Mouse (Mus musculus) intestine, embryonic 15.5 days (tissue): ENCODE data around the gene 4932415D10Rik. TPM values are rescaled to one million over a fixed set of nuclear protein-coding genes. Genes with fewer than 3 reads are reported as not detected.
A peak's percentile ranks its signal among the peaks of the same experiment; 100 is the strongest.

ENCODE experiments used
- ATAC-seq: fragments of 200-750 bp; cut with Nextera tagmentation; 2 replicates; pipeline ENCODE4 v1.8.0; 2017; ENCODE audit warnings: moderate TSS enrichment, moderate library complexity
- H3K27ac ChIP-seq: fragments of 300-500 bp; sonication (generic); 2 replicates; pipeline ENCODE4 v1.5.1; 2015; ENCODE audit warnings: mild to moderate bottlenecking, inconsistent platforms
- H3K27me3 ChIP-seq: fragments of 300-500 bp; sonication (generic); replicated peaks from 2 replicates; pipeline ENCODE4 v1.6.1; 2015; ENCODE audit warnings: inconsistent platforms
- H3K36me3 ChIP-seq: fragments of 300-500 bp; sonication (generic); 2 replicates; pipeline ENCODE4 v1.6.1; 2015; ENCODE audit warnings: inconsistent platforms
- H3K4me1 ChIP-seq: fragments of 300-500 bp; sonication (generic); replicated peaks from 2 replicates; pipeline ENCODE4 v1.6.1; 2015; ENCODE audit warnings: inconsistent platforms
- H3K4me2 ChIP-seq: fragments of 300-500 bp; sonication (generic); replicated peaks from 2 replicates; pipeline ENCODE4 v1.6.1; 2015; ENCODE audit warnings: mild to moderate bottlenecking, inconsistent platforms
- H3K4me3 ChIP-seq: fragments of 300-500 bp; sonication (generic); replicated peaks from 2 replicates; pipeline ENCODE4 v1.5.1; 2015; ENCODE audit warnings: inconsistent platforms
- H3K9ac ChIP-seq: fragments of 300-500 bp; sonication (generic); 2 replicates; pipeline ENCODE4 v1.6.1; 2015; ENCODE audit warnings: inconsistent platforms
- H3K9me3 ChIP-seq: fragments of 300-500 bp; sonication (generic); 2 replicates; pipeline ENCODE4 v1.6.1; 2016; ENCODE audit warnings: inconsistent platforms
- WGBS: fragments of 180-500 bp; shearing (Covaris S2); methylation state at CpG from one replicate; pipeline ENCODE4 v1.1.7; 2015; 5-methylcytosine and 5-hydroxymethylcytosine counted together
- polyA plus RNA-seq: library from polyadenylated mRNA; unstranded; fragments of >200 nt; fragmentation: Nextera tagmentation; extraction: Ambion mirVana; gene quantifications from 2 replicates; pipeline ENCODE4 v1.2.1, GENCODE M21; 2015

Gene 4932415D10Rik
- not detected in 2 replicates for polyA plus RNA-seq

- no peaks in the 10 kb centered on the region for H3K4me1 ChIP-seq
- H3K4me2 ChIP-seq = no peak within 1 kb of the TSS
- ATAC-seq = no peak
Measured at GRCm38 (mm10) chr10:82316482-82316881, at the start of gene 4932415D10Rik. 4932415D10Rik (minus strand) TSS chr10:82316582.

DNA sequence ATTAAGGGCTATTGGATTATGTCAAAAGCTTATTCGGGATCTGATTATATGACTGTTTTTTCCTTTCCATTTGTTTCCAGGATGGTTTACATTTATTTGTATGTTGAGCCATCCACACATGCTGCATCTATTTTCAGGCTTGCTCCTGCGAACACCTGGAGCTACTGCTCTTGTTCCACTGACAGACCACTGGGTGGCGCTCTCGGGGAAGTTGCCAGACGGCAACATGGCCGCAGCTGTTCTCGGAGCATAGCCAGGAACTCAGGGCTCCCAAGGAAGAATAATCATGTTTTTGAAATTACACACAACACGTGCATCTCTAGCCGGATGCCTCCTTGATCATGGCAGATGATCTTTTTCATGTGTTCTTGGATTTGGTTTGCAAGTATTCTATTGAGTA lies 45.5 kb upstream of the 4932415D10Rik start:
- WGBS = 88% methylated on average over 9 of the region's 9 CpGs
- Histone ChIP-seq H3K4me1 (no peaks in the 10 kb centered on the region), H3K9me3 (no peaks in the 10 kb centered on the region)

More at GRCm38 (mm10) chr10:82316482-82316881, at the start of gene 4932415D10Rik:
- Histone ChIP-seq H3K27ac (no peak within 1 kb of the TSS), H3K36me3 (no peaks in the 10 kb centered on the region), H3K9ac (no peak within 1 kb of the TSS), H3K4me3 (no peak within 1 kb of the TSS), H3K9me3 (no peaks in the 10 kb centered on the region), H3K27me3 (no peaks in the 10 kb centered on the region)
- WGBS = 94% methylated on average over 1 of the region's 1 CpGs

DNA sequence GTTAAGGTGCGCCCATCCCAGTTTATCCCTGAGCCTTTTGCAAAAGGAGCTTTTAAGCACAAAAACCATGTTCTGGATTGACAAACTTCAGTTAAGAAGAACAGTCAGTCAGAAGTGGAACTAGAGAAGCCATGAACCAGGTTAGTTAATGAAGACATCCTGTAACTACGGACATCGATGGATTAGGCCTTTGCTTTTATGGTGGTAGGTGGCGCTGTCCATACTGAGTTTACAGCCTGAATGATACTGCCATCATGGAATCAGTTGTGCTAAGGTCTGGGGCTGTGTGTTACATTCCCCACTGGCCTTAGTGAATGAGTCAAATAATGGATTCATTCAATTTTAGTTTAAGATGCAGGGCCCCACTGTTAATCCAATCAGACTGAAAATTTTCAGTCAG lies 39.0 kb upstream of the 4932415D10Rik start:
- no peaks in the 10 kb centered on the region for H3K9me3 ChIP-seq
- no peaks in the 10 kb centered on the region for H3K27me3 ChIP-seq
- no peak for ATAC-seq
- no peak overlapping the region for H3K4me2 ChIP-seq
- no peaks in the 10 kb centered on the region for H3K4me1 ChIP-seq
- H3K4me3 ChIP-seq = no peak overlapping the region
- 97% methylated on average over 4 of the region's 4 CpGs for WGBS
- H3K9ac ChIP-seq = no peak overlapping the region
- H3K36me3 ChIP-seq = no peaks in the 10 kb centered on the region
- no peak overlapping the region for H3K27ac ChIP-seq

More for the DNA sequence above, 45.5 kb upstream of the 4932415D10Rik start:
- no peak for ATAC-seq
- Histone ChIP-seq H3K4me3 (no peak overlapping the region), H3K9ac (no peak overlapping the region), H3K27me3 (no peaks in the 10 kb centered on the region), H3K4me2 (no peak overlapping the region), H3K36me3 (peaks cover 6% of the 10 kb centered on the region), H3K27ac (no peak overlapping the region)

DNA sequence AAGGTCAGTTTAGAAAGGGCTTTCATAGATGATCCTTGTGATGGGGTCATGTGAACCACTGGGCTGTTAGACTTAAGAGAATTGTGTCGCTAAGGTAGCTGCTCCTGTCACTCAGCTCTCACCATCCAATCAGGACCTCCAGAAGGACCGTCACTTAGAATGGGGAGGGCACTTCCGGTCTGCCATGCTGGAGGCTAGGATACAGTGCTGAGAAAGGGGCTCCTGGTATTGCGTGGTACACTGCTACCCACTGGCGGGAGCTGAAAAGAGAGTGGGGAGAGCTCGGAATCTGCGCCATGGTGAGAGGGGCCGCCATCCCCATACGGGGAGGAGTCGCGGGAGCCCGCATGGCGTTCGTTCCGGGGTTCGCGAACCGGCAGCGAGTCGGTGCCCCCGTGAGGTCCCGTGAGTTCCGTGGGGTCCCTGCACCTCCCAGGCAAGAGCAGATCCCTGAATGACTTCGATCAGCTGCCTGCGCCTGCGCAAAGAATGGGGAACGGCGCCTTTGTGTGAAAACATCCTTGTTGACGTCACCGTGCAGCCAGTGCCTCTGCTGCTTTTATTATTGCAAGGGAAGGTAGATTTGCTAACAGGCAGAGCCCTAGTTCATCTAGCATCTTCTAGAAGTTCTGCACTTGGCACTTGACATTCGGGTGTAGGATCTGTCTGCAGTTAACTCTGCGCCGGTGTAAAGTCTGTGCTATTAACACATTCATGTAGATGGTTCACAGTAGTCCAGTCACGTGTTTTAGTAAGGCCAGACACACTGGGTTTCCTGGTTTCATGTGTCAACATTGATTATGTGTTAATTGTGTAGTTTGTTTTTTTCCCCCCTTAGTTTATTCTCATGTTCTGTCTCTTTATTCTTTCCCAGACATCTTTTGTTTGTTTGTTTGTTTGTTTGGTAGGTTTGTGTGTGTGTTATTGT lies 38.0 kb upstream of the 4932415D10Rik start, which contains the start of gene Gm4924:
Gm4924 (plus strand) TSS at position 173 of the 928 bp plus-strand sequence.
- Histone ChIP-seq H3K36me3 (no peaks in the 10 kb centered on the region), H3K27ac (peak within 1 kb of the TSS; percentile 89), H3K4me2 (peak within 1 kb of the TSS; percentile 57), H3K9me3 (no peaks in the 10 kb centered on the region), H3K27me3 (no peaks in the 10 kb centered on the region), H3K9ac (peak within 1 kb of the TSS; percentile 77), H3K4me1 (no peaks in the 10 kb centered on the region), H3K4me3 (peak within 1 kb of the TSS; percentile 72)
- WGBS = 4% methylated on average over 34 of the region's 34 CpGs
- peak; percentile 100 for ATAC-seq

DNA sequence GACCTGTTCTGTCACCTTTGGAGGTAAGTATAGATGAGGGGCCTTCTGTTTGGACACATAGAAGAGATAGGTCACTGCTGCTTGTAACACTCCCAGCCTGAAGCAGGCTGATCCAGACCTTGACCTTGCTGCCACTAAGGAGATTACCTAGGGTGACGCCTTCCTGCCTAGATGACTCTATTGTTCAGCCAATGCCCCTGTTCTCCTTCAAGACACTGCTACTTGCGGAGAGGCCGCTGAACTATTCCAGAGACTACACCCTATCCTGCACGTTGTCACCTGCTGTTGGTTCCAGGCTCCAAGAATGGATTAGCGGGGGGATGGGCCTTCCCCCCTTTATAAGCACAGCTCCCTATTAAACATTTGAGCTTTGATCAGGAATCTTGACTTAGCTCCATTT lies 13.4 kb upstream of the 4932415D10Rik start:
- H3K4me1 ChIP-seq = no peaks in the 10 kb centered on the region
- no peak overlapping the region for H3K4me2 ChIP-seq
- WGBS = 87% methylated on average over 5 of the region's 5 CpGs
- no peak overlapping the region for H3K27ac ChIP-seq
- no peaks in the 10 kb centered on the region for H3K27me3 ChIP-seq
- no peaks in the 10 kb centered on the region for H3K36me3 ChIP-seq
- no peaks in the 10 kb centered on the region for H3K9me3 ChIP-seq
- no peak overlapping the region for H3K4me3 ChIP-seq
- no peak for ATAC-seq
- H3K9ac ChIP-seq = no peak overlapping the region

- WGBS = 49% methylated on average over 3 of the region's 3 CpGs
- H3K27me3 ChIP-seq = no peaks in the 10 kb centered on the region
- no peak overlapping the region for H3K4me2 ChIP-seq
- no peak overlapping the region for H3K9ac ChIP-seq
- H3K27ac ChIP-seq = no peak overlapping the region
- no peak overlapping the region for H3K4me3 ChIP-seq
- H3K9me3 ChIP-seq = no peaks in the 10 kb centered on the region
- H3K4me1 ChIP-seq = no peaks in the 10 kb centered on the region
- H3K36me3 ChIP-seq = no peaks in the 10 kb centered on the region
- ATAC-seq = no peak
Measured at GRCm38 (mm10) chr10:82320134-82320533, 3.8 kb upstream of the 4932415D10Rik start.

- no peak overlapping the region for H3K4me2 ChIP-seq
- H3K27me3 ChIP-seq = no peaks in the 10 kb centered on the region
- no peaks in the 10 kb centered on the region for H3K36me3 ChIP-seq
- ATAC-seq = no peak
- H3K4me1 ChIP-seq = no peaks in the 10 kb centered on the region
- 55% methylated on average over 2 of the region's 2 CpGs for WGBS
- H3K27ac ChIP-seq = no peak overlapping the region
- no peak overlapping the region for H3K9ac ChIP-seq
- H3K9me3 ChIP-seq = peaks cover 4% of the 10 kb centered on the region; the same call in 1 of the 2 replicates
- H3K4me3 ChIP-seq = no peak overlapping the region
Measured at GRCm38 (mm10) chr10:82296440-82296839, 19.9 kb downstream of the 4932415D10Rik start.

GRCm38 (mm10) chr10:82257331-82257730 lies 59.1 kb downstream of the 4932415D10Rik start:
- no peak overlapping the region for H3K4me2 ChIP-seq
- H3K27me3 ChIP-seq = no peaks in the 10 kb centered on the region
- no peaks in the 10 kb centered on the region for H3K4me1 ChIP-seq
- no peak overlapping the region for H3K4me3 ChIP-seq
- H3K9ac ChIP-seq = no peak overlapping the region
- WGBS = 82% methylated on average over 2 of the region's 2 CpGs
- no peak for ATAC-seq
- H3K27ac ChIP-seq = no peak overlapping the region
- no peaks in the 10 kb centered on the region for H3K9me3 ChIP-seq
- H3K36me3 ChIP-seq = no peaks in the 10 kb centered on the region

DNA sequence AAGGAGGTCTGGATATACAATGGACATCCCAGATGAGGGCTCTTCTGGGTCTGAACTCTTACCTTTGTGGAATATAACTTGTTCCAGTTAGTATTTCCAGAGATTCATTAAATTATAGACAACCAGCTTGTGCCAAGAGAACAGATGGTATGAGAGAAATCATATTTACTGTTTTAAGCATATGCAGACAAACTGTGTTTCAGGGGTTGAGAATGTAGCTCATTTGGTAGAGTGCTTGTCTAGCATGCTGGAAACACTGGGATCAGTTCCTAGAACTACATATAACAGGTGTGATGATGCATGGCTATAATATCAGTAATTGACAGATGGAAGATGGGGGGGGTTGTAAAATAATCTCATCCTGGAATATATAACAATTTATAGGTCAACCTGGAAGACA lies 71.4 kb downstream of the 4932415D10Rik start:
- no peaks in the 10 kb centered on the region for H3K27me3 ChIP-seq
- no peak overlapping the region for H3K4me3 ChIP-seq
- no peak overlapping the region for H3K9ac ChIP-seq
- no peaks in the 10 kb centered on the region for H3K9me3 ChIP-seq
- no peak overlapping the region for H3K4me2 ChIP-seq
- ATAC-seq = no peak
- H3K4me1 ChIP-seq = peaks cover 3% of the 10 kb centered on the region; the same call in 1 of the 2 replicates
- H3K27ac ChIP-seq = no peak overlapping the region
- no peaks in the 10 kb centered on the region for H3K36me3 ChIP-seq

- Histone ChIP-seq H3K27me3 (no peaks in the 10 kb centered on the region), H3K9me3 (0 out of 2 replicates have a peak, but pooled peaks cover 2% of the 10 kb centered on the region), H3K4me3 (peak overlapping the region; percentile 78), H3K36me3 (peaks cover 5% of the 10 kb centered on the region; the same call in 1 of the 2 replicates), H3K4me1 (peaks cover 3% of the 10 kb centered on the region; the same call in 1 of the 2 replicates), H3K9ac (peak overlapping the region; percentile 81; the same call in 1 of the 2 replicates), H3K4me2 (peak overlapping the region; percentile 61), H3K27ac (peak overlapping the region; percentile 89; the same call in 1 of the 2 replicates)
- WGBS = 67% methylated on average over 5 of the region's 5 CpGs
- ATAC-seq = no peak
Measured at GRCm38 (mm10) chr10:82241401-82241788, 75.0 kb downstream of the 4932415D10Rik start.

- H3K4me2 ChIP-seq = peak within 1 kb of the TSS; percentile 61
- H3K36me3 ChIP-seq = peaks cover 5% of the 10 kb centered on the region; the same call in 1 of the 2 replicates
- H3K9me3 ChIP-seq = 0 out of 2 replicates have a peak, but pooled peaks cover 6% of the 10 kb centered on the region
- ATAC-seq = peak; percentile 100
- H3K27me3 ChIP-seq = no peaks in the 10 kb centered on the region
- H3K27ac ChIP-seq = peak within 1 kb of the TSS; percentile 89
- H3K4me3 ChIP-seq = peak within 1 kb of the TSS; percentile 78
- peaks cover 3% of the 10 kb centered on the region; the same call in 1 of the 2 replicates for H3K4me1 ChIP-seq
- 2% methylated on average over 27 of the region's 27 CpGs for WGBS
- peak within 1 kb of the TSS; percentile 81 for H3K9ac ChIP-seq
Measured at GRCm38 (mm10) chr10:82240742-82241400, 75.5 kb downstream of the 4932415D10Rik start, which contains the start of gene Zfp938. Zfp938 (minus strand) TSS chr10:82241280.
